Mouse (Mus musculus): ENCODE results near the gene Tmem98. TPM values are rescaled to one million over a fixed set of nuclear protein-coding genes. Genes with fewer than 3 reads are reported as not detected.

Tmem98 gene
- polyA plus RNA-seq, 1 experiment from 2014 or later: 18.2 TPM

- no peak overlapping the region for H3K4me2 ChIP-seq (ENCODE audit: low read length)
- H3K9me3 ChIP-seq (ENCODE audit: control insufficient read depth, low read length): no peaks in the 10 kb centered on the region
- H3K27me3 ChIP-seq (replicated peaks; ENCODE audit: control insufficient read depth, insufficient read depth, low read length): no peaks in the 10 kb centered on the region
- 85% methylated on average over 5 of the region's 5 CpGs for WGBS
- H3K9ac ChIP-seq (ENCODE audit: low read depth, low read length): no peak overlapping the region
- H3K36me3 ChIP-seq (ENCODE audit: control insufficient read depth, insufficient read depth, low read length): no peaks in the 10 kb centered on the region
- H3K4me3 ChIP-seq (ENCODE audit: low read length): no peak overlapping the region
- H3K27ac ChIP-seq (ENCODE audit: low read depth, low read length): no peak overlapping the region
- ATAC-seq: no peak
- no peaks in the 10 kb centered on the region for H3K4me1 ChIP-seq (ENCODE audit: control insufficient read depth, insufficient read depth, low read depth, low read length)
Measured at GRCm38 (mm10) chr11:80785672-80786071, 24.3 kb upstream of the Tmem98 start.

DNA sequence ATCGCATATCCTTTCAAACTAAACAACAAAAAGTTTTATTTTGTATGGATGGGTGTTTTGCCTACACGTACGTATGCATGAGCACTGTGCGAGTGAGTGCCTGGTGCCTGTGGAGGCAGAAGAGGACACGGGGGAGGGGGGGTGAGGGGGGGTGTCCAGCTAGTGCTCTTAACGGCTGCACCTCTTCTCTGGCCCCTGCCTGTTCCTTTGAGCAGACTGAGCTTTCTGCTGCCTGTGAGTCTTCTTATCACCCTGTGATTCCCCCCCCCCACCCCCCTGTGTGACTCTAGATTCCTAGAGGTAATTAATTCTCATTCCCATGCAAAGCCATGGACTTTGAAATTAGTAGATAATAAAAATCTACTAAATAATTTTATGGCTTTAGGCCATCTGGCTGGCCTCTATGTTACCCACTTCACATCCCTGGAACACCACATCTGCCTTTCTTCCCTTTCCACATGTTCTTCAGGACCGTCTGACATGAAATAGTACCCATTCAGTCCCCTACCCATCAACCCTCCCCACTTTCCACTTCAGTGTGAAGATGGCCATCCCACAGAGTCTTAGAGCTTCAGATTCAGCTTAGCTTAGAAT, 20.2 kb upstream of the Tmem98 start:
- no peak overlapping the region for H3K9ac ChIP-seq (ENCODE audit: low read depth, low read length)
- H3K4me1 ChIP-seq (ENCODE audit: control insufficient read depth, insufficient read depth, low read depth, low read length): no peaks in the 10 kb centered on the region
- WGBS: 55% methylated on average over 7 of the region's 7 CpGs
- ATAC-seq: no peak
- no peaks in the 10 kb centered on the region for H3K36me3 ChIP-seq (ENCODE audit: control insufficient read depth, insufficient read depth, low read length)
- H3K4me3 ChIP-seq (ENCODE audit: low read length): no peak overlapping the region
- no peaks in the 10 kb centered on the region for H3K27me3 ChIP-seq (replicated peaks; ENCODE audit: control insufficient read depth, insufficient read depth, low read length)
- no peak overlapping the region for H3K27ac ChIP-seq (ENCODE audit: low read depth, low read length)
- H3K9me3 ChIP-seq (ENCODE audit: control insufficient read depth, low read length): no peaks in the 10 kb centered on the region
- no peak overlapping the region for H3K4me2 ChIP-seq (ENCODE audit: low read length)

DNA sequence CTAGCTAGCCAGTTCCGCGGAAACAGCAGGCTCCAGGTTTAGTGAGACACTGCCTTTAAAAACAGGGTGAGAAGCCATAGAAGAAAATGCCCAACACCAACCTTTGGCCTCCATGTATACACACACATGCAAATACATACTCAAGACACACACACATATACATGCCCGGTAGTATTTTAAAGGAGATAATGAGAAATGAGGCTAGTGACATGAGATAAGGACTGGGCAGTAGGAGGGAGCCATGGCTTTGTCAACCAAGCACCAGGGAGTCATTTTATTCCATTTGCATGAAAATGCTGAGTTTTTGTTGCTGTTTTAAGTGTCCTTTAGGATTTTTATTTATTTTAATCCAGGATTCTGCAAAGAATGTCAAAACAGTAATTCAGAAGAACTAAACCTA, 19.6 kb upstream of the Tmem98 start:
- ATAC-seq: no peak
- Histone ChIP-seq H3K27me3 (replicated peaks; ENCODE audit: control insufficient read depth, insufficient read depth, low read length) (no peaks in the 10 kb centered on the region), H3K9me3 (ENCODE audit: control insufficient read depth, low read length) (no peaks in the 10 kb centered on the region), H3K4me2 (ENCODE audit: low read length) (no peak overlapping the region), H3K4me1 (ENCODE audit: control insufficient read depth, insufficient read depth, low read depth, low read length) (no peaks in the 10 kb centered on the region), H3K4me3 (ENCODE audit: low read length) (no peak overlapping the region), H3K27ac (ENCODE audit: low read depth, low read length) (no peak overlapping the region), H3K9ac (ENCODE audit: low read depth, low read length) (no peak overlapping the region), H3K36me3 (ENCODE audit: control insufficient read depth, insufficient read depth, low read length) (no peaks in the 10 kb centered on the region)
- 67% methylated on average over 3 of the region's 3 CpGs for WGBS

GRCm38 (mm10) chr11:80791677-80792432, 18.1 kb upstream of the Tmem98 start:
- no peaks in the 10 kb centered on the region for H3K9me3 ChIP-seq (ENCODE audit: control insufficient read depth, low read length)
- no peaks in the 10 kb centered on the region for H3K36me3 ChIP-seq (ENCODE audit: control insufficient read depth, insufficient read depth, low read length)
- no peak for ATAC-seq
- WGBS: 71% methylated on average over 3 of the region's 3 CpGs
- H3K27me3 ChIP-seq (replicated peaks; ENCODE audit: control insufficient read depth, insufficient read depth, low read length): no peaks in the 10 kb centered on the region
- no peak overlapping the region for H3K9ac ChIP-seq (ENCODE audit: low read depth, low read length)
- H3K27ac ChIP-seq (ENCODE audit: low read depth, low read length): no peak overlapping the region
- H3K4me3 ChIP-seq (ENCODE audit: low read length): no peak overlapping the region
- no peaks in the 10 kb centered on the region for H3K4me1 ChIP-seq (ENCODE audit: control insufficient read depth, insufficient read depth, low read depth, low read length)
- no peak overlapping the region for H3K4me2 ChIP-seq (ENCODE audit: low read length)

GRCm38 (mm10) chr11:80793386-80793785, 16.6 kb upstream of the Tmem98 start:
- whole genome bisulfite sequencing: 93% methylated on average over 4 of the region's 4 CpGs
- Histone ChIP-seq H3K9ac (ENCODE audit: low read depth, low read length) (no peak overlapping the region), H3K4me3 (ENCODE audit: low read length) (no peak overlapping the region), H3K4me1 (ENCODE audit: control insufficient read depth, insufficient read depth, low read depth, low read length) (no peaks in the 10 kb centered on the region), H3K36me3 (ENCODE audit: control insufficient read depth, insufficient read depth, low read length) (no peaks in the 10 kb centered on the region), H3K9me3 (ENCODE audit: control insufficient read depth, low read length) (no peaks in the 10 kb centered on the region), H3K4me2 (ENCODE audit: low read length) (no peak overlapping the region), H3K27ac (ENCODE audit: low read depth, low read length) (no peak overlapping the region), H3K27me3 (replicated peaks; ENCODE audit: control insufficient read depth, insufficient read depth, low read length) (no peaks in the 10 kb centered on the region)
- no peak for ATAC-seq

DNA sequence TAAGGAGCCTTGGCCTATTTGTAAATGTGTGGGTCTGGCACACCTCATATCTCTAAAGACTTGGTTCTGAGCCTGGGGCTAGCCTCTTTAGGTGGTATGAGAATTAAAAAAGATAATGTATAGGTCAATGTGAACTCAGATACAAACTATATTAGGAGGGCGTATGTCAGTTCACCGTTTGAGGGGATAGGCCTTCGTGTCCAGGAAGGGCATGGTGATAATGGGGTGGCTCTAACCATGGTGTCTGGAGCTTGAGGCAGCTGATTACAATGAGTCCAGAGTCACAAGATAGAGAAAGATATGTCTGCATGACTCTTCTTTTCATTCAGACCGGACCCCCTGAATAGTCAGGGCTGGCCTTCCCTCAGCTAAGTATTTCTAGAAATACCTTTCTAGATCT, 15.7 kb upstream of the Tmem98 start:
- Histone ChIP-seq H3K4me2 (ENCODE audit: low read length) (no peak overlapping the region), H3K36me3 (ENCODE audit: control insufficient read depth, insufficient read depth, low read length) (no peaks in the 10 kb centered on the region), H3K9ac (ENCODE audit: low read depth, low read length) (no peak overlapping the region), H3K27me3 (replicated peaks; ENCODE audit: control insufficient read depth, insufficient read depth, low read length) (no peaks in the 10 kb centered on the region), H3K4me1 (ENCODE audit: control insufficient read depth, insufficient read depth, low read depth, low read length) (no peaks in the 10 kb centered on the region), H3K9me3 (ENCODE audit: control insufficient read depth, low read length) (no peaks in the 10 kb centered on the region), H3K4me3 (ENCODE audit: low read length) (no peak overlapping the region), H3K27ac (ENCODE audit: low read depth, low read length) (no peak overlapping the region)
- 92% methylated on average over 4 of the region's 4 CpGs for WGBS
- no peak for ATAC-seq

DNA sequence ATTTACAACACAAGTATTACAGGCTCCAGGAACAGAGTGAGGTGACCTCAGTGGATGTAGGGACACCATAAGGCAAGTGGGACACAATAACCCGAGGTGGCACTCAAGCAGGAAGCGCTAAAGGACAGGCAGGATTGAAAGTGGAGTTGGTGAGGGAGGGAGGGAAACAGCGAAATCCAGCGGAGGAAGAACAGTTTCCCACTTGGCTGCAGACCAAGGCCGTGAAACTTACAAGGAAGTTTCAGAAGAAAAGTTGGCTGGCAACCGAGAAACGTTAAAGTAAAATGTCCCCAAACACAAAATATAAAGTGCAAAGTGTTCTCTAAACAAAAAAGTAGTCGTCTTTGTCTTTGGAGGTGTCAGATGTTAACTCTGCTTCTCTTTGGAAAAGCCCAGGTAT, 14.5 kb upstream of the Tmem98 start:
- no peak overlapping the region for H3K9ac ChIP-seq (ENCODE audit: low read depth, low read length)
- no peak for ATAC-seq
- no peak overlapping the region for H3K4me3 ChIP-seq (ENCODE audit: low read length)
- 79% methylated on average over 8 of the region's 8 CpGs for WGBS
- H3K9me3 ChIP-seq (ENCODE audit: control insufficient read depth, low read length): no peaks in the 10 kb centered on the region
- no peaks in the 10 kb centered on the region for H3K27me3 ChIP-seq (replicated peaks; ENCODE audit: control insufficient read depth, insufficient read depth, low read length)
- no peak overlapping the region for H3K4me2 ChIP-seq (ENCODE audit: low read length)
- H3K27ac ChIP-seq (ENCODE audit: low read depth, low read length): no peak overlapping the region
- no peaks in the 10 kb centered on the region for H3K4me1 ChIP-seq (ENCODE audit: control insufficient read depth, insufficient read depth, low read depth, low read length)
- H3K36me3 ChIP-seq (ENCODE audit: control insufficient read depth, insufficient read depth, low read length): no peaks in the 10 kb centered on the region

- Histone ChIP-seq H3K4me3 (ENCODE audit: low read length) (no peak overlapping the region), H3K36me3 (ENCODE audit: control insufficient read depth, insufficient read depth, low read length) (no peaks in the 10 kb centered on the region), H3K4me2 (ENCODE audit: low read length) (no peak overlapping the region), H3K27me3 (replicated peaks; ENCODE audit: control insufficient read depth, insufficient read depth, low read length) (no peaks in the 10 kb centered on the region), H3K9ac (ENCODE audit: low read depth, low read length) (no peak overlapping the region), H3K4me1 (ENCODE audit: control insufficient read depth, insufficient read depth, low read depth, low read length) (no peaks in the 10 kb centered on the region), H3K27ac (ENCODE audit: low read depth, low read length) (no peak overlapping the region), H3K9me3 (ENCODE audit: control insufficient read depth, low read length) (no peaks in the 10 kb centered on the region)
- no peak for ATAC-seq
- 43% methylated on average over 3 of the region's 3 CpGs for WGBS
Measured at GRCm38 (mm10) chr11:80799979-80800378, 10.0 kb upstream of the Tmem98 start.

- no peak overlapping the region for H3K4me2 ChIP-seq (ENCODE audit: low read length)
- H3K4me3 ChIP-seq (ENCODE audit: low read length): no peak overlapping the region
- H3K27ac ChIP-seq (ENCODE audit: low read depth, low read length): no peak overlapping the region
- H3K27me3 ChIP-seq (replicated peaks; ENCODE audit: control insufficient read depth, insufficient read depth, low read length): no peaks in the 10 kb centered on the region
- no peaks in the 10 kb centered on the region for H3K4me1 ChIP-seq (ENCODE audit: control insufficient read depth, insufficient read depth, low read depth, low read length)
- H3K9ac ChIP-seq (ENCODE audit: low read depth, low read length): no peak overlapping the region
- 66% methylated on average over 3 of the region's 3 CpGs for WGBS
- ATAC-seq: no peak
- H3K9me3 ChIP-seq (ENCODE audit: control insufficient read depth, low read length): no peaks in the 10 kb centered on the region
- H3K36me3 ChIP-seq (ENCODE audit: control insufficient read depth, insufficient read depth, low read length): no peaks in the 10 kb centered on the region
Measured at GRCm38 (mm10) chr11:80802706-80803105, 7.3 kb upstream of the Tmem98 start.
